Mouse (Mus musculus) CH12.LX (cell line): ENCODE results near the gene Hist2h2ac. TPM values are rescaled to one million over a fixed set of nuclear protein-coding genes. Genes with fewer than 3 reads are reported as not detected.

Experiments
- DNase-seq: peaks from one replicate; pipeline ENCODE4 v3.0.0-alpha.2; 2013; ENCODE audit errors: extremely low read depth
- H3K27ac ChIP-seq: 2 replicates; pipeline ENCODE4 v1.5.1; 2012; ENCODE audit warnings: low read depth, mild to moderate bottlenecking, control low read depth, moderate library complexity; ENCODE audit not compliant: insufficient read depth
- H3K27me3 ChIP-seq: replicated peaks from 2 replicates; pipeline ENCODE3; 2012; ENCODE audit warnings: inconsistent platforms
- H3K36me3 ChIP-seq, 2 experiments: replicated peaks in 1 of 2; 2 replicates each; pipeline versions ENCODE3 to v1.6.1; 2012; ENCODE audit warnings: inconsistent platforms in 1 of 2, low read length in 1 of 2, mild to moderate bottlenecking in 1 of 2, mixed read lengths in 1 of 2, moderate library complexity in 1 of 2; ENCODE audit not compliant: control insufficient read depth in 1 of 2, insufficient read depth in 1 of 2
- H3K4me1 ChIP-seq, 2 experiments: 2 replicates each; pipeline ENCODE4 v1.6.1; 2012; ENCODE audit warnings: inconsistent platforms in 1 of 2, moderate library complexity in 1 of 2; ENCODE audit not compliant: insufficient read depth in 2 of 2, control insufficient read depth in 1 of 2
- H3K4me2 ChIP-seq: 2 replicates; pipeline ENCODE4 v1.6.1; 2012; ENCODE audit warnings: low read depth, mild to moderate bottlenecking, control low read depth; ENCODE audit not compliant: poor library complexity, insufficient read depth, severe bottlenecking
- H3K4me3 ChIP-seq, 3 experiments: fragments of 150-350 bp in 1 of 3; sonication (generic) in 1 of 3; replicated peaks in 1 of 3; 2 replicates each; pipeline versions ENCODE3 to v1.5.1; 2011 to 2012; ENCODE audit warnings: low read depth in 2 of 3, low read length in 2 of 3, mild to moderate bottlenecking in 2 of 3, moderate library complexity in 2 of 3, control low read depth in 1 of 3, improper control_type of control experiment in 1 of 3, inconsistent platforms in 1 of 3, mixed read lengths in 1 of 3; ENCODE audit not compliant: poor library complexity in 1 of 3
- H3K79me2 ChIP-seq: replicated peaks from 2 replicates; pipeline ENCODE4 v1.6.1; 2012; ENCODE audit warnings: mild to moderate bottlenecking, moderate library complexity; ENCODE audit not compliant: control insufficient read depth, poor library complexity, insufficient read depth, severe bottlenecking; ENCODE audit errors: extremely low read depth
- H3K9ac ChIP-seq: 2 replicates; pipeline ENCODE4 v1.6.1; 2012; ENCODE audit warnings: low read depth, mild to moderate bottlenecking, control low read depth, moderate library complexity; ENCODE audit not compliant: insufficient read depth
- H3K9me3 ChIP-seq: replicated peaks from 2 replicates; pipeline ENCODE3; 2012; ENCODE audit warnings: low read length, inconsistent platforms, mixed read lengths
- BHLHE40 ChIP-seq: IDR thresholded peaks from 2 replicates; pipeline ENCODE4 v1.6.1; 2011; ENCODE audit warnings: mild to moderate bottlenecking, low read depth, low read length, improper control_type of control experiment
- CHD1 ChIP-seq: IDR thresholded peaks from 2 replicates; pipeline ENCODE4 v1.6.1; 2012; ENCODE audit warnings: low read depth, low read length, improper control_type of control experiment, inconsistent platforms
- CHD2 ChIP-seq: IDR thresholded peaks from 2 replicates; pipeline ENCODE4 v1.6.1; 2011; ENCODE audit warnings: low read length, improper control_type of control experiment
- E2F4 ChIP-seq: IDR thresholded peaks from 2 replicates; pipeline ENCODE4 v1.6.1; 2011; ENCODE audit warnings: low read depth, low read length, improper control_type of control experiment; ENCODE audit not compliant: insufficient replicate concordance
- EP300 ChIP-seq: IDR thresholded peaks from 2 replicates; pipeline ENCODE4 v1.6.1; 2011; ENCODE audit warnings: low read length, improper control_type of control experiment
- ETS1 ChIP-seq: conservative IDR thresholded peaks from 2 replicates; pipeline ENCODE4 v1.6.1; 2012; ENCODE audit warnings: low read depth, mild to moderate bottlenecking, inconsistent platforms, low read length, improper control_type of control experiment, moderate library complexity
- GABPA ChIP-seq: IDR thresholded peaks from 2 replicates; pipeline ENCODE4 v1.6.1; 2012; ENCODE audit warnings: low read depth, low read length, improper control_type of control experiment, inconsistent platforms; ENCODE audit not compliant: insufficient replicate concordance
- JUN ChIP-seq: IDR thresholded peaks from 2 replicates; pipeline ENCODE4 v1.6.1; 2011; ENCODE audit warnings: low read depth, mild to moderate bottlenecking, low read length, improper control_type of control experiment, moderate library complexity; ENCODE audit not compliant: insufficient read depth
- JUND ChIP-seq: conservative IDR thresholded peaks from 2 replicates; pipeline ENCODE4 v1.6.1; 2011; ENCODE audit warnings: low read depth, low read length, improper control_type of control experiment
- MAZ ChIP-seq: IDR thresholded peaks from 2 replicates; pipeline ENCODE4 v1.6.1; 2012; ENCODE audit warnings: low read depth, mild to moderate bottlenecking, inconsistent platforms, low read length, improper control_type of control experiment, moderate library complexity
- MYC ChIP-seq: IDR thresholded peaks from 2 replicates; pipeline ENCODE4 v1.6.1; 2011; ENCODE audit warnings: low read depth, mild to moderate bottlenecking, improper control_type of control experiment, low read length
- NRF1 ChIP-seq: IDR thresholded peaks from 2 replicates; pipeline ENCODE4 v1.6.1; 2014; ENCODE audit warnings: low read depth, mild to moderate bottlenecking, inconsistent platforms, low read length, improper control_type of control experiment, moderate library complexity
- PAX5 ChIP-seq: IDR thresholded peaks from 2 replicates; pipeline ENCODE4 v1.6.1; 2012; ENCODE audit warnings: low read length, inconsistent platforms, mixed read lengths
- POLR2A ChIP-seq: IDR thresholded peaks from 2 replicates; pipeline ENCODE4 v1.6.1; 2011; ENCODE audit warnings: low read depth, mild to moderate bottlenecking, improper control_type of control experiment, low read length
- SIN3A ChIP-seq: IDR thresholded peaks from 2 replicates; pipeline ENCODE4 v1.6.1; 2012; ENCODE audit warnings: low read length, improper control_type of control experiment, inconsistent platforms
- TBP ChIP-seq: conservative IDR thresholded peaks from 2 replicates; pipeline ENCODE4 v1.6.1; 2011; ENCODE audit warnings: low read depth, low read length, improper control_type of control experiment
- TCF12 ChIP-seq: IDR thresholded peaks from 2 replicates; pipeline ENCODE4 v1.6.1; 2014; ENCODE audit warnings: low read depth, mild to moderate bottlenecking, inconsistent platforms, low read length, improper control_type of control experiment
- UBTF ChIP-seq: IDR thresholded peaks from 2 replicates; pipeline ENCODE4 v1.6.1; 2012; ENCODE audit warnings: low read depth, mild to moderate bottlenecking, inconsistent platforms, low read length, improper control_type of control experiment, moderate library complexity
- USF1 ChIP-seq: IDR thresholded peaks from 2 replicates; pipeline ENCODE4 v1.6.1; 2014; ENCODE audit warnings: low read depth, mild to moderate bottlenecking, inconsistent platforms, low read length, improper control_type of control experiment
- ZKSCAN1 ChIP-seq: IDR thresholded peaks from 2 replicates; pipeline ENCODE4 v1.6.1; 2012; ENCODE audit warnings: low read depth, inconsistent platforms, low read length, improper control_type of control experiment, borderline replicate concordance
- ZMIZ1 ChIP-seq: IDR thresholded peaks from 2 replicates; pipeline ENCODE4 v1.6.1; 2012; ENCODE audit warnings: low read depth, mild to moderate bottlenecking, inconsistent platforms, low read length, improper control_type of control experiment
- ZNF384 ChIP-seq: IDR thresholded peaks from 2 replicates; pipeline ENCODE4 v1.6.1; 2012; ENCODE audit warnings: low read depth, low read length, improper control_type of control experiment, inconsistent platforms
- dilution Hi-C: fragments of 300-500 bp; cut with MboI; formaldehyde crosslinking; loops from 2 replicates; pipeline ENCODE4 v1.14.3; 2020; ENCODE audit warnings: low sequenced_read_pairs; ENCODE audit not compliant: extremely low pct_unique_long_range_greater_than_20kb, extremely low pct_ligation_motif_present
- in situ Hi-C: fragments of 300-500 bp; cut with MboI; formaldehyde crosslinking; loops from 3 replicates; pipeline ENCODE4 v1.14.3; 2019; ENCODE audit warnings: low sequenced_read_pairs, low pct_ligation_motif_present, low pct_unique_long_range_greater_than_20kb, mixed read lengths
- polyA plus RNA-seq: library from polyadenylated mRNA; unstranded; fragments of >175 nt; gene quantifications from 2 replicates; pipeline ENCODE4 v1.2.1, GENCODE M21; 2012; ENCODE audit warnings: low read depth; ENCODE audit not compliant: insufficient read length
- total RNA-seq, 2 experiments: library from RNA; depleted of rRNA; stranded (reverse); fragments of 300-350 nt in 1 of 2; fragments of >200 nt in 1 of 2; gene quantifications; 2 replicates each; pipeline ENCODE4 v1.2.3; 2012 to 2014

The Hist2h2ac gene
- total and polyA plus RNA-seq, 3 experiments: 1.5 to 1,185 (median 53.9) TPM

GRCm38 (mm10) chr3:96192977-96193376, 27.7 kb downstream of the Hist2h2ac start:
- H3K4me3 ChIP-seq: no peak overlapping the region
- no peak overlapping the region for H3K9ac ChIP-seq
- no peak overlapping the region for H3K27ac ChIP-seq
- H3K36me3 ChIP-seq: peaks cover 21 to 77% of the 10 kb centered on the region in 2 experiments
- no peak overlapping the region for H3K4me2 ChIP-seq
- in situ Hi-C loops (no loop called here), dilution Hi-C loops (no loop called here)
- H3K27me3 ChIP-seq: no peaks in the 10 kb centered on the region
- peaks cover 2 to 16% of the 10 kb centered on the region in 2 experiments; a peak in 3 of 4 replicates for H3K4me1 ChIP-seq
- TF ChIP-seq PAX5 (no peak), JUN (no peak), ZNF384 (no peak), BHLHE40 (no peak), POLR2A (no peak), ETS1 (no peak), MAZ (no peak)
- peaks cover 8% of the 10 kb centered on the region for H3K9me3 ChIP-seq
- no peak for DNase-seq
- no peaks in the 10 kb centered on the region for H3K79me2 ChIP-seq

DNA sequence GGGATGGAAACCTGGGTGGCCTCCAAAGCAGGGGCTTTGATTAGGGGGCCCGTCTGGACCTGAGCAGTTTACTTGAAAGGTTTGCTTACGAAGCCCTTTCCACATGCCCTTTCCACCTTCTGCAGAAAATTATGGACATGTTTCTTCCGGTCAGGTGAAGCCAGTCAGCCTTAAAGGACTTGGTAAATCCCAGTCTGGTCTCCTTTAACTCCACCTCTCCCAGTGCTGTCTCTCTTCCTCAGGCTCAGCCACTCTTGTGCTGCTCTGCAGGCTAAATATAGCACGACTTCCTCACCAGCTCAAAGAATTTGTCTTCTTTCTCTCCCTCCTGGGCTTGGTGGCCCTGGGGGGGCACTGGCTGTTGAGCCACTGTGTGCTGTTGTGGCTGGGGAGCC, 38.3 kb downstream of the Hist2h2ac start:
- H3K4me1 ChIP-seq: peaks cover 5 to 21% of the 10 kb centered on the region in 2 experiments; a peak in 3 of 4 replicates
- in situ Hi-C loops: no loop called here
- dilution Hi-C loops: no loop called here

GRCm38 (mm10) chr3:96181510-96182381, 38.9 kb downstream of the Hist2h2ac start:
- peak overlapping the region; percentile 90 for H3K4me2 ChIP-seq
- no peak for TF ChIP-seq JUN
- TF ChIP-seq POLR2A: no peak
- no peak for TF ChIP-seq ETS1
- no peak for TF ChIP-seq PAX5
- TF ChIP-seq CHD2: no peak
- TF ChIP-seq SIN3A: no peak
- no peak for TF ChIP-seq ZKSCAN1
- TF ChIP-seq USF1: no peak
- TF ChIP-seq BHLHE40: no peak
- no peak for TF ChIP-seq TCF12
- TF ChIP-seq GABPA: no peak
- no peak for TF ChIP-seq EP300
- no peak for TF ChIP-seq NRF1
- no peak for TF ChIP-seq TBP
- no peak for TF ChIP-seq MAZ
- TF ChIP-seq CHD1: no peak
- peaks cover 12 to 44% of the 10 kb centered on the region in 2 experiments for H3K36me3 ChIP-seq
- H3K4me1 ChIP-seq: peaks cover 5 to 21% of the 10 kb centered on the region in 2 experiments; a peak in 3 of 4 replicates
- peak overlapping the region; percentile 12; the same call in 1 of the 2 replicates for H3K9ac ChIP-seq
- in situ Hi-C loops: no loop called here
- dilution Hi-C loops: no loop called here
- no peaks in the 10 kb centered on the region for H3K9me3 ChIP-seq
- peak overlapping the region in 2 of 3 experiments; percentile 56 to 59 for H3K4me3 ChIP-seq
- H3K27ac ChIP-seq: no peak overlapping the region
- H3K79me2 ChIP-seq: no peaks in the 10 kb centered on the region
- no peaks in the 10 kb centered on the region for H3K27me3 ChIP-seq
- no peak for DNase-seq

More for the DNA sequence above, 38.3 kb downstream of the Hist2h2ac start:
- no peak overlapping the region for H3K4me3 ChIP-seq
- H3K4me2 ChIP-seq: no peak overlapping the region
- no peaks in the 10 kb centered on the region for H3K79me2 ChIP-seq
- no peaks in the 10 kb centered on the region for H3K9me3 ChIP-seq
- no peak for DNase-seq
- H3K36me3 ChIP-seq: peaks cover 9 to 47% of the 10 kb centered on the region in 2 experiments
- H3K9ac ChIP-seq: no peak overlapping the region
- no peak for TF ChIP-seq UBTF
- no peak for TF ChIP-seq MYC
- no peak for TF ChIP-seq JUND
- TF ChIP-seq JUN: no peak
- no peak for TF ChIP-seq ZMIZ1
- no peak for TF ChIP-seq E2F4
- no peaks in the 10 kb centered on the region for H3K27me3 ChIP-seq
- no peak overlapping the region for H3K27ac ChIP-seq
